Mouse (Mus musculus): ENCODE data around the gene 9130204L05Rik. TPM values are rescaled to one million over a fixed set of nuclear protein-coding genes. Genes with fewer than 3 reads are reported as not detected.

Gene 9130204L05Rik
- polyA plus RNA-seq (2014; fragmentation: Nextera tagmentation; extraction: Ambion mirVana), result not detected in 2 replicates

- no peak within 1 kb of the TSS for H3K9ac ChIP-seq (replicated peaks; ENCODE audit: low read depth, low read length)
- no peaks in the 10 kb centered on the region for H3K9me3 ChIP-seq (ENCODE audit: control insufficient read depth, low read depth, low read length)
- no peak for ATAC-seq (ENCODE audit: insufficient number of reproducible peaks, insufficient read depth, low FRiP score, low read depth)
- H3K36me3 ChIP-seq (ENCODE audit: control insufficient read depth, insufficient read depth, low read length), result no peaks in the 10 kb centered on the region
- no peak within 1 kb of the TSS for H3K4me2 ChIP-seq (replicated peaks; ENCODE audit: low read depth, low read length)
- WGBS, result 73% methylated on average over 2 of the region's 2 CpGs
- H3K4me1 ChIP-seq (ENCODE audit: control insufficient read depth, insufficient read depth, low read length), result no peaks in the 10 kb centered on the region
- H3K27ac ChIP-seq (ENCODE audit: low read length), result no peak within 1 kb of the TSS
- H3K27me3 ChIP-seq (ENCODE audit: control insufficient read depth, insufficient read depth, low read length), result no peaks in the 10 kb centered on the region
- no peak within 1 kb of the TSS for H3K4me3 ChIP-seq (ENCODE audit: low read depth, low read length)
Measured at GRCm38 (mm10) chr3:91090703-91091102, at the start of gene 9130204L05Rik. Gene 9130204L05Rik, minus strand, starts transcription at chr3:91090803.

GRCm38 (mm10) chr3:91108696-91109095 lies 18.1 kb upstream of the 9130204L05Rik start:
- Histone ChIP-seq H3K4me1 (ENCODE audit: control insufficient read depth, insufficient read depth, low read length) (no peaks in the 10 kb centered on the region), H3K27me3 (ENCODE audit: control insufficient read depth, insufficient read depth, low read length) (no peaks in the 10 kb centered on the region), H3K4me2 (replicated peaks; ENCODE audit: low read depth, low read length) (no peak overlapping the region), H3K36me3 (ENCODE audit: control insufficient read depth, insufficient read depth, low read length) (no peaks in the 10 kb centered on the region), H3K4me3 (ENCODE audit: low read depth, low read length) (no peak overlapping the region), H3K27ac (ENCODE audit: low read length) (no peak overlapping the region), H3K9ac (replicated peaks; ENCODE audit: low read depth, low read length) (no peak overlapping the region), H3K9me3 (ENCODE audit: control insufficient read depth, low read depth, low read length) (no peaks in the 10 kb centered on the region)
- ATAC-seq (ENCODE audit: insufficient number of reproducible peaks, insufficient read depth, low FRiP score, low read depth), result no peak

DNA sequence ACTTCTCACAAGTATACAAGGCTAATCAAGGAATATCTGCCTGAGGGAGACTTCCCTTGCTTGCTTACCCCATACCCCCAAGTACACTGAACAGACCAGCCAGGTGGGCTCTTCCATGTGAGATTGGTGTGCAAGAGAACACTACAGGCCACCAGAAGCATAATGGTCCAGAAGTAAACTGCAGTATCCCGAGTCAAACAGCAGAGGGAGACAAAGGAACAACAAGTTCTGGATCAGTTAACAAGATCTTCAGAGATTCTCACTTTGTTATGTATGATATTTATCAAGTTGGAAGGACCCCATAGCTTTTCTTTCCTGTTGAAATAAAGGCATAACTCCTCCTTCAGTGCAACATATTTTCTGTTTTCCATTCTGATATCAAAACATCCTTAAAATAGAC lies 31.4 kb downstream of the 9130204L05Rik start:
- Histone ChIP-seq H3K4me1 (ENCODE audit: control insufficient read depth, insufficient read depth, low read length) (no peaks in the 10 kb centered on the region), H3K9me3 (ENCODE audit: control insufficient read depth, low read depth, low read length) (no peaks in the 10 kb centered on the region), H3K4me3 (ENCODE audit: low read depth, low read length) (no peak overlapping the region), H3K27ac (ENCODE audit: low read length) (no peak overlapping the region), H3K36me3 (ENCODE audit: control insufficient read depth, insufficient read depth, low read length) (no peaks in the 10 kb centered on the region), H3K9ac (replicated peaks; ENCODE audit: low read depth, low read length) (no peak overlapping the region), H3K27me3 (ENCODE audit: control insufficient read depth, insufficient read depth, low read length) (no peaks in the 10 kb centered on the region), H3K4me2 (replicated peaks; ENCODE audit: low read depth, low read length) (no peak overlapping the region)
- WGBS, result 0% methylated on average over 1 of the region's 1 CpGs
- ATAC-seq (ENCODE audit: insufficient number of reproducible peaks, insufficient read depth, low FRiP score, low read depth), result no peak

GRCm38 (mm10) chr3:91052654-91053053 lies 37.9 kb downstream of the 9130204L05Rik start:
- 8% methylated on average over 1 of the region's 1 CpGs for WGBS
- Histone ChIP-seq H3K4me2 (replicated peaks; ENCODE audit: low read depth, low read length) (no peak overlapping the region), H3K36me3 (ENCODE audit: control insufficient read depth, insufficient read depth, low read length) (no peaks in the 10 kb centered on the region), H3K27ac (ENCODE audit: low read length) (no peak overlapping the region), H3K4me3 (ENCODE audit: low read depth, low read length) (no peak overlapping the region), H3K4me1 (ENCODE audit: control insufficient read depth, insufficient read depth, low read length) (no peaks in the 10 kb centered on the region), H3K9me3 (ENCODE audit: control insufficient read depth, low read depth, low read length) (no peaks in the 10 kb centered on the region), H3K27me3 (ENCODE audit: control insufficient read depth, insufficient read depth, low read length) (no peaks in the 10 kb centered on the region), H3K9ac (replicated peaks; ENCODE audit: low read depth, low read length) (no peak overlapping the region)
- ATAC-seq (ENCODE audit: insufficient number of reproducible peaks, insufficient read depth, low FRiP score, low read depth), result no peak

Data from stomach, embryonic 14.5 days (tissue).